Mouse (Mus musculus): ENCODE measurements around the gene Dclk2. TPM values are rescaled to one million over a fixed set of nuclear protein-coding genes. Genes with fewer than 3 reads are reported as not detected.
A peak's percentile ranks its signal among the peaks of the same experiment; 100 is the strongest.

Gene Dclk2
- total RNA-seq, 1 experiment from 2014 or later: 7.3 TPM

GRCm38 (mm10) chr3:86857833-86858398 lies 62.7 kb downstream of the Dclk2 start:
- no peak for ATAC-seq (replicated peaks in 1 of 2; ENCODE audit: insufficient read depth in 1 of 2, low FRiP score in 2 of 2, low TSS enrichment in 1 of 2, low read depth in 1 of 2, poor library complexity in 2 of 2, severe bottlenecking in 2 of 2)

DNA sequence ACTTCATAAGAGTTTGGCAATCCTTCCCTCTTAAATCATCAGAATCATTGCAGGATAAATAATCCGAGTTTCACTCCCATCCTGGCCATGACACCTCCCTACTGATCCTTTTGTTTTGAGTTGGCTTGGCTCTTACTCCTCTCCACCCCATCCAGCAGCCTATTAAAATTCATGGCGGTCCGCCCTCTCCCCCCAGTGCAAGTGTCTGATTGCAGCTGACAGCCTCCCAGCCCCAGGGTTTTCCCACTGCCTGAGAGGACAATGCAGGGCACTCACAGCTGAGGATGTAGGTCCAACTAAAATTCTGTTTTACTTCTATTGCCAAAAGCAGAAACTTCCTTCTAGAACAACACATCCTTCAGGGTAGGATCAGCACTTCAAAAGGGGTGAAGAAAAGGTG lies 67.8 kb downstream of the Dclk2 start:
- ATAC-seq (replicated peaks in 1 of 2; ENCODE audit: insufficient read depth in 1 of 2, low FRiP score in 2 of 2, low TSS enrichment in 1 of 2, low read depth in 1 of 2, poor library complexity in 2 of 2, severe bottlenecking in 2 of 2): no peak

- no peak for ATAC-seq (replicated peaks in 1 of 2; ENCODE audit: insufficient read depth in 1 of 2, low FRiP score in 2 of 2, low TSS enrichment in 1 of 2, low read depth in 1 of 2, poor library complexity in 2 of 2, severe bottlenecking in 2 of 2)
Measured at GRCm38 (mm10) chr3:86851131-86851530, 69.5 kb downstream of the Dclk2 start.

GRCm38 (mm10) chr3:86850394-86851030 lies 70.1 kb downstream of the Dclk2 start:
- no peak for ATAC-seq (replicated peaks in 1 of 2; ENCODE audit: insufficient read depth in 1 of 2, low FRiP score in 2 of 2, low TSS enrichment in 1 of 2, low read depth in 1 of 2, poor library complexity in 2 of 2, severe bottlenecking in 2 of 2)

GRCm38 (mm10) chr3:86849337-86849736 lies 71.3 kb downstream of the Dclk2 start:
- ATAC-seq (replicated peaks in 1 of 2; ENCODE audit: insufficient read depth in 1 of 2, low FRiP score in 2 of 2, low TSS enrichment in 1 of 2, low read depth in 1 of 2, poor library complexity in 2 of 2, severe bottlenecking in 2 of 2): no peak

GRCm38 (mm10) chr3:86847536-86847935 lies 73.1 kb downstream of the Dclk2 start:
- no peak for ATAC-seq (replicated peaks in 1 of 2; ENCODE audit: insufficient read depth in 1 of 2, low FRiP score in 2 of 2, low TSS enrichment in 1 of 2, low read depth in 1 of 2, poor library complexity in 2 of 2, severe bottlenecking in 2 of 2)

GRCm38 (mm10) chr3:86846036-86846435 lies 74.6 kb downstream of the Dclk2 start:
- no peak for ATAC-seq (replicated peaks in 1 of 2; ENCODE audit: insufficient read depth in 1 of 2, low FRiP score in 2 of 2, low TSS enrichment in 1 of 2, low read depth in 1 of 2, poor library complexity in 2 of 2, severe bottlenecking in 2 of 2)

DNA sequence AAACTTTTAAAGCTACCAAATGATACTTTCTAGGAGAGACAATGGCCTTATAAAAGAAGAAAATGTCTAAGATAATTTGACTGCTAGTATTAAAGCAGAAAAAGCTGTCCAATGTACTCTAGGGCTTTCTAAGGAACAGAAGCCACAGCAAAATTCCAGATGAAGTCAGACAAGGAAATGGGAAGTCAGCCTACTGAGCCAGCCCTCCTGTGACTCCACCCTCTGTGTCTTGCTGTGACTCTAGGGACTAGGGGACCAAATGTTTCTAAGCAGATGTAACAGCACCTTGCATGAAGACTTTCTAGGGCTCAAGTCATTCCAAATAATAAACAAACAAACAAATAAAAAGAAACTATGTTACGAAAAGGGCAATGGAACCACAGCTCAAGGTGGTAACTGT lies 75.1 kb downstream of the Dclk2 start:
- no peak for ATAC-seq (replicated peaks in 1 of 2; ENCODE audit: insufficient read depth in 1 of 2, low FRiP score in 2 of 2, low TSS enrichment in 1 of 2, low read depth in 1 of 2, poor library complexity in 2 of 2, severe bottlenecking in 2 of 2)

DNA sequence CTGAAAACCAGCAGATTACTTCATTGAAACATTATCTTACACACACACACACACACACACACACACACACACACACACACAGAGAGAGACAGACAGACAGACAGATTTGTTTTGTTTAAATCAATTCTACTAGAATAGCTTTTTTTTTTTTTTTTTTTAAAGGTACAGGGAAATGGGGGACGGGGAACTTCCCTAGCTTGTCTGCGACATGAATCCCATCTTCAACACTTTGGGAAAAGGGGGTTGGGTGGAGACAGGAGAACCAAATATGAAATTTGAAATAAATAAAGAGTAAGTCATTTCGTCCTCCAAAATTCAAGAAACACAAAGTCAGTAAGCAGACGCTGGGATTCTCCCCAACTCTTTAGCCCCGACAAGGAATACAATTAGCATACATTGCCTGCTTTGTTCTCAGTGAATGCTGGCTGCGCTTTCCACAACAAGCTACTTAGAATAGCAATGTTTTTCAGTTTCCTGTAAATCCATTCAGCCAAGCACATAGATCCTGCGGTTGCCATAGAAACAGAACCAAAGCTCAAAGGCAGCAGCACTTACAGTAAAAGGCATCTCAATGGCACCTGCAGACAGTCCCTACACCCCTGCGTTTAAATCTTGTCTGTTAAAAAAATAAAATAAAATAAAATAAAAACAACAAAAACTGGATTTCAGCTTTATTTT lies 75.7 kb downstream of the Dclk2 start:
- no peak for ATAC-seq (replicated peaks in 1 of 2; ENCODE audit: insufficient read depth in 1 of 2, low FRiP score in 2 of 2, low TSS enrichment in 1 of 2, low read depth in 1 of 2, poor library complexity in 2 of 2, severe bottlenecking in 2 of 2)

DNA sequence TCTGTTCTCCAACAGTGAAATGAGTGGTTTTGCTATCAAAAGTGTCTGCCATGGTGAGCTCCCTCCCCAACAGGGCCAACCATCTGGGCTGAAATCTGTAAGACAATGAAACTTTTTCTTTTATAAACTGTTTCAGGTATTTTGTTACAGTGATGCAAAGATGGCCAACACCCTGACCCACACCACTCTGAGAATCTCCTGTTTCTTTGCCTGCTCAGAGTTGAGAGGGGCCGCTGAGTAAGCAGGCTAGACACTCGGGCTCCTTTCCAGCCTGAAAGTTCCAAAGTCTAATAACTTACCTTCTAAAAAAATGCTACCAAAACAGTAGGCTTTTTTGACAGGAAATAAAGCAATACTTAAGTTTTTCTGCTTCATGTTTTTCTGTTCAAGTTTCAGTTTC lies 78.2 kb downstream of the Dclk2 start:
- no peak for ATAC-seq (replicated peaks in 1 of 2; ENCODE audit: insufficient read depth in 1 of 2, low FRiP score in 2 of 2, low TSS enrichment in 1 of 2, low read depth in 1 of 2, poor library complexity in 2 of 2, severe bottlenecking in 2 of 2)

- no peak for ATAC-seq (replicated peaks in 1 of 2; ENCODE audit: insufficient read depth in 1 of 2, low FRiP score in 2 of 2, low TSS enrichment in 1 of 2, low read depth in 1 of 2, poor library complexity in 2 of 2, severe bottlenecking in 2 of 2)
Measured at GRCm38 (mm10) chr3:86839606-86840005, 81.0 kb downstream of the Dclk2 start.

DNA sequence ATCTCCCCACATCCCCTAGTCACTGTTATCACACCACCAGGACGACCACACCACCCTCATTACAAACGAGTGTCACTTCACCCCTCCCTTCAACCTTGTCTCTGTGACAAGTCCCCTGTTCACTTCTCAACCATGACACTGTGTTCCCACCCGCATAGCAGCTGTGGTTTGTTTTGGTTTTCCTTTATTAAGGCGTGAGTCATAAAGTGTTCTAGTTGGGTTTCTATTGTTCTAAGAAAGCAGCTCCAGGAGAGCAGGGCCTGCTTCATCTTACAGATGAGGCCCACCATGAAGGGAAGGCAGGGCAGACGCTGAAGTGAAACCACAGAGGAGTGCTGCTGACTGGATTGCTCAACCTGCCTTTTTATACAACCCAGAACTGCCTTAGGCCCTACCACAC lies 83.3 kb downstream of the Dclk2 start:
- ATAC-seq (replicated peaks in 1 of 2; ENCODE audit: insufficient read depth in 1 of 2, low FRiP score in 2 of 2, low TSS enrichment in 1 of 2, low read depth in 1 of 2, poor library complexity in 2 of 2, severe bottlenecking in 2 of 2): no peak

DNA sequence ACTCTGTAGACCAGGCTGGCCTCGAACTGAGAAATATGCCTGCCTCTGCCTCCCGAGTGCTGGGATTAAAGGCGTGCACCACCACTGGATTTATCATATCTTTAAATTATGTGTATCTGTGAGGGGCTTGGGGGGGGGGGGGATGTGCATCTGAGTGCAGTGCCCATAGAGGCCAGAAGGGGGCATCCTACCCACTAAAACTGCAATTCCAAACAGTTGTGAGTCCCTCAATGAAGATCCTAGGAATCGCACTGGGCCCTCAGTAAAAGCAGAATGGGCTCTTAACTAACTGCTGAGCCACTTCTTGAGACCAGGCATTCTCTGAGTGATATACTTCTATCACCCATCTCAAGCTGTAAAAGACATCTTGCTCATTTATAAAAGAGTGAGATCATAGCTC lies 85.5 kb downstream of the Dclk2 start:
- no peak for ATAC-seq (replicated peaks in 1 of 2; ENCODE audit: insufficient read depth in 1 of 2, low FRiP score in 2 of 2, low TSS enrichment in 1 of 2, low read depth in 1 of 2, poor library complexity in 2 of 2, severe bottlenecking in 2 of 2)

GRCm38 (mm10) chr3:86834341-86834740 lies 86.3 kb downstream of the Dclk2 start:
- ATAC-seq (replicated peaks in 1 of 2; ENCODE audit: insufficient read depth in 1 of 2, low FRiP score in 2 of 2, low TSS enrichment in 1 of 2, low read depth in 1 of 2, poor library complexity in 2 of 2, severe bottlenecking in 2 of 2): no peak

DNA sequence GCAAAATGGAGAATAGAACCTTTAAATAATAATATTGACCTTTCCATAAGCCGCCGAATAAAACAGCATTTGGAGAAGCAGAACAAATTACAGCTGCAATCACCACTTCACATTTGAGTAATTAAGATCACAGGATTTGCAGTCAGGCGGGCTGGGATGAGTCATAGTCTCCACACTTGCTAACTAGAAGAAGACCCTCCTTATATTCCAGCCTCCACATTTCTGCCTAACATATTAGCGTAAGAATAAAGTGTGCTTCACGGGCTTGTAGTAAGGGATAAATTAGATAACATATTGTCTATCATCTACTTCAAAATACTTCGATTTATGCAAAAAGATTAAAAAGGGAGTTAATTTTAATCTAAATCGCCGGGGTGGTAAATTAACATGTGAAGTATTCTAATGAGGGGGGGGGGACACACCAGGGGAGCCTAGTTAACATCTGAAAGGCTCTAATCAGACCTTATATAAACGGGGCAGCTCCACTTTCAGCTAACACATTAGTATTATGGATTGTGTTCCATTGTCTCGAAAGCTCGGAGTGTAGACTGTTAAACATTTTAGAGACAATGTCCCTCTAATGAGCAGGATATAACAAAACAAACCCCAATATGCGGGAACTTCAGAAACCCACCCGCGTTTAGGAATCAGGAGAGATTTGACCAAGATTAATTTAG lies 87.9 kb downstream of the Dclk2 start:
- no peak for ATAC-seq (replicated peaks in 1 of 2; ENCODE audit: insufficient read depth in 1 of 2, low FRiP score in 2 of 2, low TSS enrichment in 1 of 2, low read depth in 1 of 2, poor library complexity in 2 of 2, severe bottlenecking in 2 of 2)

DNA sequence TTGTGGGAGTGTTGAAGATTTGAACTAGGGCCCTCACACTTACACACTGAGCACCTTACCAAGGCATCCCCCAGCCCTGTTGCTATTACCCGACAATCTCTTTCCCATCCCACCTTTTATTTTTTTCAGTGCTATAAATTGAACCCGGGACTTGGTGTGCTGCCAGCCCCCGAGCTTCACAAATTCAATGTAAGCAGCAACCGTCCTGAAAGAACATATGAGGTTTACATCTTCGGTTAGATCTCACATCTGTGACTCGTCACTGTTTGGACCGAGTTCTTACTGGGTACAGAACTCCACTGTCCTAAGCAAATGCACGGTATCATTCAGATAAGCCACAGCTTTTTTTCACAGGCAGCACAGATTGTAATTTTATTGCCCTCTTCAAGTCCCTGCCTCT lies 88.5 kb downstream of the Dclk2 start:
- ATAC-seq (replicated peaks in 1 of 2; ENCODE audit: insufficient read depth in 1 of 2, low FRiP score in 2 of 2, low TSS enrichment in 1 of 2, low read depth in 1 of 2, poor library complexity in 2 of 2, severe bottlenecking in 2 of 2): no peak

DNA sequence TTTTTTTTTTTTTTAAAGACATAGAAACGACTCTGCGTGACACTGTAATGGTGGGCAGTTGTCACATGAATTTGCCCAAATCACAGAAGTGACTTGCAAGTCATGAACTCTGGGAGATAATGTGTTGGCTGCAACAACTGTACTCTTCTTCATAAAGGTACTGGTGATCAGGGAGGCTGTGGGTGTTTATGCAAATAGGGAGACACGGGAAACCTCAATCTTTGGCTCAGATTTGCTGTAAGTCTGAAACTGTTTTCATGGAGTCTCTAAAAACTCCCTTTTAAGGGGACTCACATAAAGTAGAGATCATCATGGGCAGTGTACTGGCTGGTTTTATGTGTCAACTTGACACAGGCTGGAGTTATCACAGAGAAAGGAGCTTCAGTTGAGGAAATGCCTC lies 93.1 kb downstream of the Dclk2 start:
- ATAC-seq (replicated peaks in 1 of 2; ENCODE audit: insufficient read depth in 1 of 2, low FRiP score in 2 of 2, low TSS enrichment in 1 of 2, low read depth in 1 of 2, poor library complexity in 2 of 2, severe bottlenecking in 2 of 2): no peak

GRCm38 (mm10) chr3:86821383-86821782 lies 99.3 kb downstream of the Dclk2 start:
- ATAC-seq (replicated peaks in 1 of 2; ENCODE audit: insufficient read depth in 1 of 2, low FRiP score in 2 of 2, low TSS enrichment in 1 of 2, low read depth in 1 of 2, poor library complexity in 2 of 2, severe bottlenecking in 2 of 2): peak in 1 of 2 experiments; percentile 12; a peak in 1 of 4 replicates

Measured in hematopoietic stem cell, adult 5-6 weeks (primary cell).